Mouse (Mus musculus) small intestine, adult 2 months (tissue): Measurements from ENCODE around the gene Mms19.

ENCODE experiments used
- CTCF ChIP-seq: fragments of 200-500 bp; IDR thresholded peaks from 2 replicates; pipeline ENCODE4 v1.5.1; 2012; ENCODE audit warnings: low read depth, mild to moderate bottlenecking, control low read depth, inconsistent platforms, low read length, moderate library complexity, mixed read lengths; ENCODE audit not compliant: insufficient replicate concordance, insufficient read length; ENCODE audit errors: extremely low read depth
- POLR2A ChIP-seq: fragments of 200-500 bp; IDR thresholded peaks from 2 replicates; pipeline ENCODE4 v1.6.1; 2012; ENCODE audit warnings: low read depth, mild to moderate bottlenecking, control low read depth, inconsistent platforms, low read length, moderate library complexity

GRCm38 (mm10) chr19:41953574-41953973, 27.4 kb downstream of the Mms19 start:
- TF ChIP-seq POLR2A (no peak), CTCF (no peak)
